Mouse (Mus musculus) heart, embryonic 15.5 days (tissue): ENCODE measurements around the gene Fbxl8. TPM values are rescaled to one million over a fixed set of nuclear protein-coding genes. Genes with fewer than 3 reads are reported as not detected.

Experiments used
- ATAC-seq: fragments of 200-750 bp; cut with Nextera tagmentation; replicated peaks from 2 replicates; pipeline ENCODE4 v1.8.0; 2017; ENCODE audit warnings: low read depth, moderate TSS enrichment; ENCODE audit not compliant: insufficient number of reproducible peaks, insufficient read depth, low FRiP score
- H3K27ac ChIP-seq: fragments of 300-500 bp; sonication (generic); 2 replicates; pipeline ENCODE4 v1.5.1; 2015; ENCODE audit warnings: mild to moderate bottlenecking, inconsistent platforms
- H3K27me3 ChIP-seq: fragments of 300-500 bp; sonication (generic); 2 replicates; pipeline ENCODE4 v1.6.1; 2015; ENCODE audit warnings: inconsistent platforms
- H3K36me3 ChIP-seq: fragments of 300-500 bp; sonication (generic); 2 replicates; pipeline ENCODE4 v1.6.1; 2015; ENCODE audit warnings: mild to moderate bottlenecking, inconsistent platforms
- H3K4me1 ChIP-seq: fragments of 300-500 bp; sonication (generic); replicated peaks from 2 replicates; pipeline ENCODE4 v1.6.1; 2015; ENCODE audit warnings: inconsistent platforms
- H3K4me2 ChIP-seq: fragments of 300-500 bp; sonication (generic); 2 replicates; pipeline ENCODE4 v1.6.1; 2015; ENCODE audit warnings: inconsistent platforms, mild to moderate bottlenecking, moderate library complexity
- H3K4me3 ChIP-seq: fragments of 300-500 bp; sonication (generic); 2 replicates; pipeline ENCODE4 v1.5.1; 2015; ENCODE audit warnings: mild to moderate bottlenecking, inconsistent platforms
- H3K9ac ChIP-seq: fragments of 300-500 bp; sonication (generic); 2 replicates; pipeline ENCODE4 v1.6.1; 2015; ENCODE audit warnings: mild to moderate bottlenecking, inconsistent platforms
- H3K9me3 ChIP-seq: fragments of 300-500 bp; sonication (generic); replicated peaks from 2 replicates; pipeline ENCODE4 v1.6.1; 2016; ENCODE audit warnings: inconsistent platforms
- WGBS: fragments of 180-500 bp; shearing (Covaris S2); methylation state at CpG from one replicate; pipeline ENCODE4 v1.1.7; 2015; ENCODE audit warnings: mixed read lengths; 5-methylcytosine and 5-hydroxymethylcytosine counted together
- polyA plus RNA-seq: library from polyadenylated mRNA; unstranded; fragments of >200 nt; fragmentation: Nextera tagmentation; extraction: Ambion mirVana; gene quantifications from 2 replicates; pipeline ENCODE4 v1.2.1, GENCODE M21; 2015

The Fbxl8 gene
- polyA plus RNA-seq, 1 experiment from 2014 or later = 3.1 TPM

DNA sequence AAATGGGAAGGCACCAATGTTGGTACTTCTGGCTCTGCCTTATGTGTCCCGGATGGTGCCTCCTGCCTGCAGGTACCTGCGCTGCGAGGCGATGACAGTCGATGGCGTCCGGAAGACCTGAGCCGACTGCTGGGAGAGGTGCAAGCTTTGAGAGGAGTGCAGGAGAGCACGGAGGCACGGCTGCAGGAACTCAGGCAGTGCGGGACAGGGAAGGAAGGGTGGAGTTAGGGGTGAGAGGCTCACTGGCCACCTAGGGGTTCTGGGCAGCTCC is 6.4 kb downstream of the Fbxl8 start:
- peaks cover 92% of the 10 kb centered on the region for H3K27me3 ChIP-seq
- peak overlapping the region; percentile 84; the same call in 1 of the 2 replicates for H3K4me2 ChIP-seq
- no peaks in the 10 kb centered on the region for H3K9me3 ChIP-seq
- ATAC-seq = no peak
- no peak overlapping the region for H3K27ac ChIP-seq
- peak overlapping the region; percentile 50; the same call in 1 of the 2 replicates for H3K4me3 ChIP-seq
- 5% methylated on average over 11 of the region's 11 CpGs for WGBS
- no peak overlapping the region for H3K9ac ChIP-seq
- 0 out of 2 replicates have a peak, but pooled peaks cover 3% of the 10 kb centered on the region for H3K36me3 ChIP-seq
- peaks cover 36% of the 10 kb centered on the region for H3K4me1 ChIP-seq

DNA sequence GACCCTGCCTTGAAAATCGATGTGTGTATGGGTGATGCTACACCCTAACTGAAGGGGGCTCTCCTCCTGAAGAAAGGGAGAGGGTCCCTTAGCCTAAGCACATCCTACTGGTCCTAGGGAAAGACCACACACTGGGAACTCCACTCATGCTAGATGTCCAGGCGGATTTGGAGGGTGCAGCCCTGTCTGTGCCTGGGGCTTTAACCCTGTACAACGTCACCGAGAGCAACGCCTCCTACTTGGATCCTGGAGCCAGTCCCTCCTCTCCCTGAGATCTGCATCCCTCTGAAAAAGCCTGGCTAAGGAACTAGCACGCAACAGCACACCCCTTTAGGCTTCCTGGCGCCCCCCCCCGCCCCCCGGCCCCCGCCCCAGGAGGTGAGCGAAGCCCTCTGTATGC is 10.9 kb downstream of the Fbxl8 start:
- peak overlapping the region; percentile 51 for H3K4me3 ChIP-seq

DNA sequence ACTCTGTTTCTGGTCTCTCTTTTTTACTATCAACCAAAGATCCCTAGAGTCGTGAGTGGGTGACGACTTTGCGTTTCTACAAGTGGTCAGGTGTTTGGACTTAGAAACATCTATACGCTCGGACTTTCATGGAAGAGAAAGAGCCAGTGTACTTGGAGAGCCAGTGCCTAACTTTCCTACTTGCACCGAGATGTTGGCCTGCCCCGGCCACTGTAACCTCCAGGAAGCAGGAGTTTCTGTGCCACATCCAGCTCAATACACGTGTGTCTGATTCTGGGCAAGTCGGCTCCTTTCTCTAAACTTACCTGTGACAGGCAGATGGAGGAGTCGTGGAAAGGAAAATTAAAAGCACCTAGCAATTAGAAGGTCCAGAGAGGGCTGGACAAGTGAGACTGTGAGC is 11.4 kb downstream of the Fbxl8 start, which contains the start of gene Nol3:
Gene Nol3, plus strand, starts transcription at position 301 of the 400 bp plus-strand sequence.
- peak within 1 kb of the TSS; percentile 84 for H3K4me2 ChIP-seq
- H3K27me3 ChIP-seq = peaks cover 94% of the 10 kb centered on the region
- ATAC-seq = no peak
- 5% methylated on average over 10 of the region's 10 CpGs for WGBS
- H3K9me3 ChIP-seq = no peaks in the 10 kb centered on the region
- peak within 1 kb of the TSS; percentile 51 for H3K4me3 ChIP-seq
- peaks cover 27% of the 10 kb centered on the region for H3K4me1 ChIP-seq
- no peak within 1 kb of the TSS for H3K27ac ChIP-seq
- H3K36me3 ChIP-seq = no peaks in the 10 kb centered on the region
- peak within 1 kb of the TSS; percentile 49 for H3K9ac ChIP-seq

More for the DNA sequence above, 10.9 kb downstream of the Fbxl8 start:
- Histone ChIP-seq H3K27ac (no peak overlapping the region), H3K36me3 (no peaks in the 10 kb centered on the region), H3K9ac (no peak overlapping the region), H3K9me3 (no peaks in the 10 kb centered on the region), H3K4me1 (peaks cover 32% of the 10 kb centered on the region), H3K4me2 (peak overlapping the region; percentile 84), H3K27me3 (peaks cover 95% of the 10 kb centered on the region)
- no peak for ATAC-seq
- 9% methylated on average over 11 of the region's 11 CpGs for WGBS

DNA sequence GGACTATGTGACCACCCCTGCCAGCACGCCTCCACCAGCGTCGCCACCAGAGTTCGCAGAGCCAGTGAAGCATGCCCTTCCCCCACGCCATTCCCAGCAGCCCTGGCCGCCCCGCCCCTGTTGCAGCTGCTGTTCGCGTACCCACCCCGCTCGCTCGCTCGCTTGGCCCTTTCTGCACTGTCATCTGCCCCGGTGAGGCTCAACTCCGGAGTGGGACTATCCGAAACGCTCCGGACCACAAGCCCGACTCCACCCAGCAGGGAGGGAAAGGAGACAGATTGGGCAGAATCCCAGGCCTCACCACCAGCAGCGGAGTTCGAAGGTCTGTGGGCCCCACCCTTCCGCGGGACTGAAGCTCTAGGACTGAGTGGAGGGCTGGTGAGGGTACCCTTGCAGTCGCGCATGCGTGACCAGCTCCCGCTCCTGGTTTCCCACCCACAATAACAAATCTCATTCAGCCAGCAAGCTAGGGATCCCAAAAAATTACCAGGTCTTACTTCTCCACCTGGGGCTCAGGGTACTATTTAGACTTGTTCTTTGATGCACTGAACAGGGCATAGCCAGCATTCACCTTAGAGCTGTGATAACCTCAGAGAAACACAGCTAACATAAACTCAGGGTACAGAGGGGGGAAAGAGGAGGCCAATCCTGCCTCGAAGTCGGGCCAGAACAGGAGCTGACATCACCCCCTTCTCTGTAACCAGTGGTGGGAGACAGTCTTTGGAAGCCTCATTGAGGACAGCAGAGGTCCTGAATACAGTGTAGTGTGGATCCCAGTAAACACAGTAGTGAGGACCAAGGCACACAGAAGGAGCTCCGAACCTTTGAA is 12.1 kb downstream of the Fbxl8 start:
- Histone ChIP-seq H3K9me3 (no peaks in the 10 kb centered on the region), H3K4me2 (peak overlapping the region; percentile 84), H3K4me3 (peak overlapping the region; percentile 51), H3K9ac (peak overlapping the region; percentile 49), H3K36me3 (no peaks in the 10 kb centered on the region), H3K27ac (no peak overlapping the region), H3K27me3 (peaks cover 90% of the 10 kb centered on the region), H3K4me1 (peaks cover 27% of the 10 kb centered on the region)
- peak; percentile 58 for ATAC-seq
- 4% methylated on average over 29 of the region's 30 CpGs for WGBS

DNA sequence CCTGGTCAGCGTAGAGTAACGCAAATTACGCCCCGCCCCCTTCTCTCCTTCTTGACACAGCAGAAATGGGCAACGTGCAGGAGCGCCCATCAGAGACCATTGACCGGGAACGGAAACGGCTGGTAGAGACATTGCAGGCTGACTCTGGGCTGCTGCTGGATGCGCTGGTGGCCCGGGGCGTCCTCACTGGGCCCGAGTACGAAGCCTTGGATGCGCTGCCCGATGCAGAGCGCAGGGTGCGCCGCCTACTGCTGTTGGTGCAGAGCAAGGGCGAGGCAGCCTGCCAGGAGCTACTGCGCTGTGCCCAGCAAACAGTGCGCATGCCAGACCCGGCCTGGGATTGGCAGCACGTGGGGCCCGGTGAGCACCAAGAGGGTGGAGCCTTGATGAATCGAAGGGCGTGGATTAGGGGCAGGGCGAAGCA is 14.5 kb downstream of the Fbxl8 start:
- Histone ChIP-seq H3K4me2 (peak overlapping the region; percentile 71), H3K9me3 (no peaks in the 10 kb centered on the region), H3K4me1 (peaks cover 34% of the 10 kb centered on the region), H3K4me3 (peak overlapping the region; percentile 40), H3K27ac (no peak overlapping the region), H3K36me3 (no peaks in the 10 kb centered on the region), H3K9ac (peak overlapping the region; percentile 38), H3K27me3 (peaks cover 71% of the 10 kb centered on the region)
- peak; percentile 63 for ATAC-seq
- WGBS = 3% methylated on average over 28 of the region's 28 CpGs

DNA sequence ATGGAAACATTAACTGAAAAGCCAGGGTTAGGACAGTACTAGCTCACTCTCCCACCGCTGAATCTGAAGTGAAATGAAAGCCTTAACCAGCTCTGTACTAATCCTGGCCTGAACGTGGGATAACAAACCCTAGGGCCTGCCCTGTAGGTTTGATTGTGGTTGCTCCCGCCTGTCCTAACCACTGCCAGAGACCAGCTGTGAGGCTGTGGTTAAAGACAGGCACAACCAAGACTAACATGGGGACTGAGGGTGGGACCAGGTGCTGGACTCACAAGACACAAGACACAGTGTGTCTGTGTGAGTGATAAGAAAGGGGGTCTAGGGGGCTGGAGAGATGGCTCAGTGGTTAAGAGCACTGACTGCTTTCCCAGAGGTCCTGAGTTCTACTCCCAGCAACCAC is 16.1 kb downstream of the Fbxl8 start:
- 74% methylated on average over 3 of the region's 3 CpGs for WGBS
- no peak for ATAC-seq
- no peak overlapping the region for H3K4me2 ChIP-seq
- no peak overlapping the region for H3K4me3 ChIP-seq
- peaks cover 55% of the 10 kb centered on the region for H3K27me3 ChIP-seq
- no peaks in the 10 kb centered on the region for H3K36me3 ChIP-seq
- H3K9ac ChIP-seq = no peak overlapping the region
- no peak overlapping the region for H3K27ac ChIP-seq
- H3K4me1 ChIP-seq = peaks cover 30% of the 10 kb centered on the region
- no peaks in the 10 kb centered on the region for H3K9me3 ChIP-seq

DNA sequence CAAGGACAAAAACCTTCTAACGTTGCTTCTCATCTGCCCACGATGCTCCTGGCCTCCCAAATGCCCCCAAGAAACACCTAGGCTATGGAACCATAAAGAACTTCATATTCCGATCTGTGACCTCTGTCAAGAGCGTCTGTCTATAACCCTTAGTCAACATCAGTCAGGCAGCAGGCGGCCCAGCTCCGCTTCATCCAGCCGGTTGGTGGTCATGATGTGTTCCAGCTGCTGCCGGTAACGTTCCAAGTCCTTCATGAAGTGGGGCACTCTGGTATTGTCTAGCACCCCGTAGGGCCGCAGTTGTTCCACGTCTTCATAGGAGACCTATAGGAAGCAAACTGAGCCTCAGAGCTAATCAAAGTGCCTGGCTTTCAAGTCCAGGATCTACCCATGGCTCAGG is 17.4 kb downstream of the Fbxl8 start:
- Histone ChIP-seq H3K4me3 (no peak overlapping the region), H3K9me3 (no peaks in the 10 kb centered on the region), H3K27me3 (peaks cover 43% of the 10 kb centered on the region), H3K9ac (no peak overlapping the region), H3K4me2 (no peak overlapping the region), H3K4me1 (peaks cover 18% of the 10 kb centered on the region), H3K27ac (no peak overlapping the region), H3K36me3 (no peaks in the 10 kb centered on the region)
- WGBS = 79% methylated on average over 12 of the region's 12 CpGs
- no peak for ATAC-seq

DNA sequence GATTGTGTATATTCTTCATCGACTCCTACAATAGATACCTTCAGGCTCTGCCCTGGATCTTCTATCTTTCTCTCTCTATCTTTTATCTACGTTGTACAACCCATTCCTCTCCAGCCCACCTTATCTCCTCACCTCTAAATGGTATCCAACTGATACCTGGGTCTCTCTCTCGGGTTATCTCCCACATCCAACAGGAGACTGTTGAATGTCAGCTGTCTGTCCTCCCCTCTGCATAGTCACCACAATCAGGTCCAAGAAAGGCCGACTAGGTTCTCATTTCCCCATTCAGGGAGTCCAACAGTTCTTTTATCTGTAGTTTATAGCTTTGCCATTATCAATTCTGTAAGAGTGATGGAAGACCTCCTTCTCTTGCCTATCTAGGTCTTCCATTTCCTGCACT is 17.8 kb downstream of the Fbxl8 start:
- peaks cover 17% of the 10 kb centered on the region for H3K4me1 ChIP-seq
- H3K9me3 ChIP-seq = no peaks in the 10 kb centered on the region
- no peak overlapping the region for H3K4me3 ChIP-seq
- H3K27ac ChIP-seq = no peak overlapping the region
- peaks cover 39% of the 10 kb centered on the region for H3K27me3 ChIP-seq
- WGBS = 64% methylated on average over 4 of the region's 4 CpGs
- H3K4me2 ChIP-seq = no peak overlapping the region
- ATAC-seq = no peak
- no peaks in the 10 kb centered on the region for H3K36me3 ChIP-seq
- H3K9ac ChIP-seq = no peak overlapping the region

DNA sequence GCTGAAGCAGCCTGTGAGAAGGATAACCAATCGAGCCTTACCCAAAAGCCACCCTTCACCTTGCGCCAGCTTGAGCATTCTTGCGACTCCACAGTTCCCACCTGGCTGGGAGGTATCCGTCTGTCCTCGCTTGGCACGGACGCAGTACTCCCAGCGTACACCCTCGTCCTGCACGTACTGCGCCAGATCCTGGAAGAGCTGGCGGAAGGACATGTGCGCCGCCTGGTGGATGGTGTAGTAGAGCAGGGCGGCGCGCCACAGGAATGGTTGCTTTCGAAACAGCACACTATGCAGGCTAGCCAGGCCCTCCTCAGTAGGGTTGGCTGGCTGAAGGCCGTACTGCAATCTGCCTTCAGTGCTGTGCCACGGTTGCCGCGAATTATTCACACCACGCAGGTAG is 18.6 kb downstream of the Fbxl8 start:
- Histone ChIP-seq H3K4me1 (peaks cover 17% of the 10 kb centered on the region), H3K9me3 (no peaks in the 10 kb centered on the region), H3K4me3 (no peak overlapping the region), H3K27me3 (peaks cover 30% of the 10 kb centered on the region), H3K9ac (no peak overlapping the region), H3K4me2 (peak overlapping the region; percentile 11; the same call in 1 of the 2 replicates), H3K36me3 (no peaks in the 10 kb centered on the region), H3K27ac (no peak overlapping the region)
- WGBS = 31% methylated on average over 23 of the region's 23 CpGs
- ATAC-seq = no peak

DNA sequence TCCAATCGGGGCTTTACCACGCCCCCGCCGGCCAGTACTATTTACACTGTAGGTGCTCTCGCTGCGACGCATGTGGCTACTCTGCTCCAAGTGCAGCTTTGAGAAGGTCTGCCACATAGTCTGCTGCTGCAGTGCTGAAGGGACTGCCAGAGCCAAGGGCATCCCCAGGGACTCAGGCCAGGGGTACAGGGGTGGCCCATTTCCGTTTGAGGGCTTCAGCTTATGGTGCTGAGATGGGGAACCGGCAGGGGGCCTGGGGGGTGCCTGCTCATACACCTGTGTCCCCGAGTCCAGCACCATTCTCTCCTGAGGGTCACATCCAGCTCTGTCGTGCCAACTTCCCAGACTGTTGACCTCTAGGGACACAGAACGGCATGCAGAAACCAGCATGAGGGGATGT is 21.1 kb downstream of the Fbxl8 start:
- peaks cover 12% of the 10 kb centered on the region for H3K27me3 ChIP-seq
- 51% methylated on average over 12 of the region's 12 CpGs for WGBS
- ATAC-seq = no peak

DNA sequence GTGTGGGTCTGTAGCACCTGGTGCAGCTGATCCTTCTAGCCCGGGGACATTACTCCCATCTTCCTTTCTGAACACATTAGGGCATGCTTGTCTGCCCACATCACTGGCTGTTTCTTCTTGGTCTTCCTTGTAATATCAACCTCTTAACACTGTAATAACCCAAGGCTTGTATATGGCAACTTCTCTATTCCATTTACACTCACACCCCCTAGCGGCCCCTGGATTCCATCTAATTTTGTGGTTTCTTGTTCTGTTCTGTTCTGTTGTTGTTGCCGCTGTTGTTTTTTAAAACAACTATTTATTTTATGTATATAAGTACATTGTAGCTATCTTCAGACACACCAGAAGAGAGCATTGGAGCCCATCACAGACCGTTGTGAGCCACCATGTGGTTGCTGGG is 22.5 kb downstream of the Fbxl8 start:
- Histone ChIP-seq H3K4me2 (no peak overlapping the region), H3K4me1 (peaks cover 30% of the 10 kb centered on the region), H3K27ac (no peak overlapping the region), H3K9ac (no peak overlapping the region), H3K9me3 (no peaks in the 10 kb centered on the region), H3K36me3 (no peaks in the 10 kb centered on the region), H3K27me3 (peaks cover 10% of the 10 kb centered on the region), H3K4me3 (no peak overlapping the region)
- 84% methylated on average over 4 of the region's 4 CpGs for WGBS
- ATAC-seq = no peak

More for the DNA sequence above, 21.1 kb downstream of the Fbxl8 start:
- H3K4me2 ChIP-seq = no peak overlapping the region
- H3K36me3 ChIP-seq = no peaks in the 10 kb centered on the region
- H3K27ac ChIP-seq = no peak overlapping the region
- H3K4me1 ChIP-seq = peaks cover 26% of the 10 kb centered on the region
- H3K9ac ChIP-seq = no peak overlapping the region
- no peak overlapping the region for H3K4me3 ChIP-seq
- H3K9me3 ChIP-seq = no peaks in the 10 kb centered on the region

DNA sequence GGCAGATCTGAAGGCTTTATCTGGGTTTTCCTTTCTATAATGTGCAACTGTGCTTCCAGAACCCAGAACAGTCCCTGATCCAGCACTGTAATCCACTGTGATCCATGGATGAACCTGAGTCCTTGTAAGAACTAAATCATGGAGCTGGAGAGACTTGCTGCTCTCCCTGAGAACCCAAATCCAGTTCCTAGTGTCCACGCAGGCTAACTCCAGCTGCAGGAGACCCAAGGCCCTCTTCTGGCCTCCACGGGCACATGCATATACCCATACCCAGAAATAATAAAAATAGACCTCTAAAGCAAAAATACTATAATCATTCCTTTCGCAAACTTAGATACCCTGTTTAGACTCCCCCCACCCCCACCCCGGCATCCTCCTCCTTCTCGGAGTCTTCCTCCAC is 23.8 kb downstream of the Fbxl8 start:
- H3K4me1 ChIP-seq = peaks cover 25% of the 10 kb centered on the region
- no peaks in the 10 kb centered on the region for H3K36me3 ChIP-seq
- WGBS = 82% methylated on average over 5 of the region's 5 CpGs
- no peak overlapping the region for H3K9ac ChIP-seq
- no peak overlapping the region for H3K4me2 ChIP-seq
- peaks cover 10% of the 10 kb centered on the region for H3K27me3 ChIP-seq
- no peaks in the 10 kb centered on the region for H3K9me3 ChIP-seq
- H3K4me3 ChIP-seq = no peak overlapping the region
- H3K27ac ChIP-seq = no peak overlapping the region
- ATAC-seq = no peak
